Mouse (Mus musculus): ENCODE data around the gene Unc93b1. TPM values are rescaled to one million over a fixed set of nuclear protein-coding genes. Genes with fewer than 3 reads are reported as not detected.

The Unc93b1 gene
- polyA plus RNA-seq, 1 experiment, result 180 TPM

DNA sequence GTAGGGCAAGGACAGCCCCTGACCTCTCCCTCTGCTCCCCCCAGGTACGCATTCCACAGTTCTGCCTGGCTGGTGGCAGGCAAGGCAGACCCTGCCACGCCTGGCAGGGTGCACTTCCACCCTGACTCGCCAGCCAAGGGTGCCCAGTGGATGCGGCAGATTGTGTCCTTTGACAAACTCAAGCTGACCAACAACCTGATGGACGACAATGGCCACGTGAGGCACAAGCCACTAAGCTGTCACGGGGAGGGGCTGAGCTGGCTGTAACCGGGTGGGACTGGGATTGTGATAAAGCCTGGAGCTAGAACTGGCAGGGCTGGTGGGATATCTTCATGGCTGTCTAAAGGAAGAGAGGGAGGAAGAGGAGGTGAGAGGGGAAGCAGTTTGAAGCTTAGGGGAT lies 62.2 kb downstream of the Unc93b1 start:
- TF ChIP-seq CTCF (IDR thresholded peaks at IDR 0.05; ENCODE audit: insufficient read depth, low read length), result no peak
- TF ChIP-seq POLR2A (IDR thresholded peaks at IDR 0.05; ENCODE audit: borderline replicate concordance, extremely low read depth, low read depth, low read length), result no peak
- no peak overlapping the region for H3K4me3 ChIP-seq (replicated peaks; ENCODE audit: extremely low read depth, low read depth, low read length)
- WGBS, result 56% methylated on average over 8 of the region's 8 CpGs
- no peak for DNase-seq
- peaks cover 5% of the 10 kb centered on the region for H3K4me1 ChIP-seq (ENCODE audit: control insufficient read depth, insufficient read depth, low read length)

DNA sequence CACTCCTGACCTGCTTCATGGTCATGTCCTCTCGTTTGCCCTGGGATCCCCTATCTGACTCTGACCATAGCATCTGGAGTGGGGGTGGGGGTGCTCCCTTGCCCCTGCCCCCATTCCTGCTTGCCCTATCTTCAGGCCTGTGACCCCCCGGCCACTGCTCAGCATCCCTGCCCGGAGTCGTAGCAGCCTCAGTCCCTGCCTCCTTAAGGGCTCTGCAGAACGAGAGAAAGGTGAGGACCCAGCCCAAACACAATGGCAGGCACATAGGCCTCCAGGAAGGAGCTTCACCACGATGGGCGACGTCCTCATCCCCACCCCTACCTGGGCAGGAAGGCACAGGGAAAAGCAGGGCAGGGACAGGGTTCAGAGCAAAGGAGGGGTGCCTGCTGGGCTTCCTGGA lies 63.3 kb downstream of the Unc93b1 start:
- no peak for DNase-seq
- H3K4me3 ChIP-seq (replicated peaks; ENCODE audit: extremely low read depth, low read depth, low read length), result no peak overlapping the region
- TF ChIP-seq CTCF (IDR thresholded peaks at IDR 0.05; ENCODE audit: insufficient read depth, low read length), result no peak
- no peak for TF ChIP-seq POLR2A (IDR thresholded peaks at IDR 0.05; ENCODE audit: borderline replicate concordance, extremely low read depth, low read depth, low read length)
- 74% methylated on average over 8 of the region's 8 CpGs for WGBS
- peaks cover 5% of the 10 kb centered on the region for H3K4me1 ChIP-seq (ENCODE audit: control insufficient read depth, insufficient read depth, low read length)

Other genes with a start within 250 kb of the Unc93b1 start
- gene Lrp5, start 248.6 kb upstream of the Unc93b1 start, polyA plus RNA-seq (2012; rRNA removed), result 85.8 and 87.8 TPM in 2 replicates
- 36.3 and 41.4 TPM in 2 replicates for gene 1810055G02Rik, start 226.9 kb upstream of the Unc93b1 start, polyA plus RNA-seq (2012; rRNA removed)
- gene Kmt5b, start 167.8 kb upstream of the Unc93b1 start, polyA plus RNA-seq (2012; rRNA removed), result 19.6 and 23.7 TPM in 2 replicates
- 75.9 and 81.6 TPM in 2 replicates for gene Chka, start 83.4 kb upstream of the Unc93b1 start, polyA plus RNA-seq (2012; rRNA removed)
- gene Tcirg1, start 28.1 kb upstream of the Unc93b1 start, polyA plus RNA-seq (2012; rRNA removed), result 157 and 164 TPM in 2 replicates
- 157 and 189 TPM in 2 replicates for gene Ndufs8, start 22.4 kb upstream of the Unc93b1 start, polyA plus RNA-seq (2012; rRNA removed)
- gene Aldh3b1, start 5.4 kb upstream of the Unc93b1 start, polyA plus RNA-seq (2012; rRNA removed), result 71.9 and 85.0 TPM in 2 replicates
- 0.08 and 0.21 TPM in 2 replicates for gene Aldh3b3, start 23.5 kb downstream of the Unc93b1 start, polyA plus RNA-seq (2012; rRNA removed)
- gene Aldh3b2, start 37.1 kb downstream of the Unc93b1 start, polyA plus RNA-seq (2012; rRNA removed), result 2.0 and 21.7 TPM in 2 replicates
- 27.7 and 29.8 TPM in 2 replicates for gene Acy3, start 51.4 kb downstream of the Unc93b1 start, polyA plus RNA-seq (2012; rRNA removed)
- 0.06 TPM in 1 of 2 replicates, not detected in the other for gene Tbx10, start 57.6 kb downstream of the Unc93b1 start, polyA plus RNA-seq (2012; rRNA removed)
- 7.6 and 13.3 TPM in 2 replicates for gene Nudt8, start 65.4 kb downstream of the Unc93b1 start, polyA plus RNA-seq (2012; rRNA removed)
- 1.7 and 1.8 TPM in 2 replicates for gene Gm49405, start 65.4 kb downstream of the Unc93b1 start, polyA plus RNA-seq (2012; rRNA removed)
- gene Doc2g, start 68.1 kb downstream of the Unc93b1 start, polyA plus RNA-seq (2012; rRNA removed), result 12.6 and 18.0 TPM in 2 replicates
- gene Ndufv1, start 77.6 kb downstream of the Unc93b1 start, polyA plus RNA-seq (2012; rRNA removed), result 99.4 and 127 TPM in 2 replicates
- 480 and 656 TPM in 2 replicates for gene Gstp1, start 102.8 kb downstream of the Unc93b1 start, polyA plus RNA-seq (2012; rRNA removed)
- 47.4 and 87.8 TPM in 2 replicates for gene Gstp2, start 110.8 kb downstream of the Unc93b1 start, polyA plus RNA-seq (2012; rRNA removed)
- gene Gstp3, start 124.4 kb downstream of the Unc93b1 start, polyA plus RNA-seq (2012; rRNA removed), result 14.4 and 15.9 TPM in 2 replicates
- gene Cabp2, start 146.4 kb downstream of the Unc93b1 start, polyA plus RNA-seq (2012; rRNA removed), result 0.86 and 0.91 TPM in 2 replicates
- 200 and 245 TPM in 2 replicates for gene Cdk2ap2, start 162.0 kb downstream of the Unc93b1 start, polyA plus RNA-seq (2012; rRNA removed)
- 152 and 163 TPM in 2 replicates for gene Pitpnm1, start 164.8 kb downstream of the Unc93b1 start, polyA plus RNA-seq (2012; rRNA removed)
- gene Aip, start 190.7 kb downstream of the Unc93b1 start, polyA plus RNA-seq (2012; rRNA removed), result 108 and 123 TPM in 2 replicates
- 0.05 and 0.08 TPM in 2 replicates for gene Gpr152, start 204.6 kb downstream of the Unc93b1 start, polyA plus RNA-seq (2012; rRNA removed)
- 0.08 TPM in 1 of 2 replicates, not detected in the other for gene Cabp4, start 208.8 kb downstream of the Unc93b1 start, polyA plus RNA-seq (2012; rRNA removed)
- 260 and 262 TPM in 2 replicates for gene Coro1b, start 213.4 kb downstream of the Unc93b1 start, polyA plus RNA-seq (2012; rRNA removed)
- 55.0 and 75.4 TPM in 2 replicates for gene Ptprcap, start 218.4 kb downstream of the Unc93b1 start, polyA plus RNA-seq (2012; rRNA removed)
- gene Rps6kb2, start 228.2 kb downstream of the Unc93b1 start, polyA plus RNA-seq (2012; rRNA removed), result 35.2 and 51.2 TPM in 2 replicates
- gene Carns1, start 240.3 kb downstream of the Unc93b1 start, polyA plus RNA-seq (2012; rRNA removed), result 7.9 and 14.4 TPM in 2 replicates